Mouse (Mus musculus) stomach, postnatal 0 days (tissue): ENCODE measurements around the gene Uggt2. TPM values are rescaled to one million over a fixed set of nuclear protein-coding genes. Genes with fewer than 3 reads are reported as not detected.

ENCODE experiments used
- ATAC-seq: fragments of 200-750 bp; cut with Nextera tagmentation; 2 replicates; pipeline ENCODE4 v1.8.0; 2017; ENCODE audit not compliant: low FRiP score, low TSS enrichment
- DNase-seq: peaks from one replicate; pipeline ENCODE4 v3.0.0-alpha.2; 2016; ENCODE audit warnings: low spot score
- H3K27ac ChIP-seq: fragments of 300-500 bp; sonication (generic); replicated peaks from 2 replicates; pipeline ENCODE4 v1.5.1; 2014; ENCODE audit warnings: mild to moderate bottlenecking, control low read depth
- H3K27me3 ChIP-seq: fragments of 300-500 bp; sonication (generic); 2 replicates; pipeline ENCODE4 v1.6.1; 2014; ENCODE audit warnings: low read length; ENCODE audit not compliant: control insufficient read depth, insufficient read depth
- H3K36me3 ChIP-seq: fragments of 300-500 bp; sonication (generic); 2 replicates; pipeline ENCODE4 v1.6.1; 2014; ENCODE audit warnings: low read length, mixed read lengths; ENCODE audit not compliant: control insufficient read depth, insufficient read depth
- H3K4me1 ChIP-seq: fragments of 300-500 bp; sonication (generic); replicated peaks from 2 replicates; pipeline ENCODE4 v1.6.1; 2014; ENCODE audit warnings: antibody characterized with exemption; ENCODE audit not compliant: control insufficient read depth, insufficient read depth
- H3K4me2 ChIP-seq: fragments of 300-500 bp; sonication (generic); replicated peaks from 2 replicates; pipeline ENCODE4 v1.6.1; 2014; ENCODE audit warnings: low read depth, mild to moderate bottlenecking, control low read depth, moderate library complexity
- H3K4me3 ChIP-seq: fragments of 300-500 bp; sonication (generic); 2 replicates; pipeline ENCODE4 v1.5.1; 2014; ENCODE audit warnings: low read depth, low read length, control low read depth
- H3K9ac ChIP-seq: fragments of 300-500 bp; sonication (generic); 2 replicates; pipeline ENCODE4 v1.6.1; 2014; ENCODE audit warnings: mild to moderate bottlenecking, low read length, control low read depth, mixed read lengths
- H3K9me3 ChIP-seq: fragments of 300-500 bp; sonication (generic); 2 replicates; pipeline ENCODE4 v1.6.1; 2016; ENCODE audit warnings: low read length; ENCODE audit not compliant: control insufficient read depth
- CTCF ChIP-seq: IDR thresholded peaks from 2 replicates; pipeline ENCODE4 v1.5.1; 2016; ENCODE audit warnings: antibody characterized with exemption, low read depth, mild to moderate bottlenecking, moderate library complexity
- EP300 ChIP-seq: optimal IDR thresholded peaks from 2 replicates; pipeline ENCODE3; 2016; ENCODE audit warnings: antibody characterized with exemption
- WGBS: fragments of 180-500 bp; shearing (Covaris S2); extraction: QIAGEN DNeasy Blood & Tissue Kit; methylation state at CpG from one replicate; pipeline ENCODE4 v1.1.7; 2014; 5-methylcytosine and 5-hydroxymethylcytosine counted together
- polyA plus RNA-seq: library from polyadenylated mRNA; unstranded; fragments of >200 nt; fragmentation: Nextera tagmentation; extraction: Ambion mirVana; gene quantifications from 2 replicates; pipeline ENCODE4 v1.2.1, GENCODE M21; 2015

Uggt2 gene
- polyA plus RNA-seq, 1 experiment from 2014 or later, result 2.7 TPM

DNA sequence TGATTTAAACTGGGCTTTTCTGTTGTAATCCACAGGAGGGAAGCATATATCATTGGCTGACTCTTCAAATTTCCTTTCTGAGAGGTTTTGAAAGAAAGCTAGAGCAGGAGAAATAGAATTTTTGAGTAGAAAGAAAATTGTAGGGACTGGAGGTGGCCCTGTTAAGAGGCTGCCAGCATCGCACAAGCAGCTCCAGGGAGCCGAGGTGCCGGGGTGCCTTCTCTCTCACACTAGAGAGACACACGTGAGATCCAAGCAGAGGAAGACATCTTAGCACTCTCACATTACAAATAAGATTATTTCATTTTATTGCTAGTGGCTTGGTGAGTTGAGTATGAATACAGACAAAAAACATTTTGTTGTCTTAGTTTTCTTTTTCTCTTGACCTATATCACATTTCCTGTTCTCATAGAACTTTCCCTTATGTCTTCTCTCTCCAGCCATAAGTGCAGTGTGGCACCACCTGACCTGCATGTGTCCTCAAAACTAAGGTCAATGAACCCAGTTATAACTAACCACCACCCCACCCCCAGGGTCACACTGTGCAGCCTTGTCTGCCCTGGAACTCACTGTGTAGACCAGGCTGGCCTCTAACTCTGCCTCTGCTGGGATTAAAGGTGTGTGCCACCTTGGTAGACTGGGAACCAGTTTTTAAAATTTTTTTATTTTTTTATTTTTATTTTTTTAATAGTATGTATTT, 158.3 kb downstream of the Uggt2 start:
- no peaks in the 10 kb centered on the region for H3K27me3 ChIP-seq
- peaks cover 6% of the 10 kb centered on the region for H3K4me1 ChIP-seq
- H3K9ac ChIP-seq, result no peak overlapping the region
- no peak for DNase-seq
- no peaks in the 10 kb centered on the region for H3K9me3 ChIP-seq
- no peak for ATAC-seq
- no peak for TF ChIP-seq CTCF
- TF ChIP-seq EP300, result no peak
- no peak overlapping the region for H3K4me2 ChIP-seq
- no peak overlapping the region for H3K4me3 ChIP-seq
- 82% methylated on average over 4 of the region's 4 CpGs for WGBS
- H3K27ac ChIP-seq, result no peak overlapping the region
- H3K36me3 ChIP-seq, result no peaks in the 10 kb centered on the region; the same call in 1 of the 2 replicates

DNA sequence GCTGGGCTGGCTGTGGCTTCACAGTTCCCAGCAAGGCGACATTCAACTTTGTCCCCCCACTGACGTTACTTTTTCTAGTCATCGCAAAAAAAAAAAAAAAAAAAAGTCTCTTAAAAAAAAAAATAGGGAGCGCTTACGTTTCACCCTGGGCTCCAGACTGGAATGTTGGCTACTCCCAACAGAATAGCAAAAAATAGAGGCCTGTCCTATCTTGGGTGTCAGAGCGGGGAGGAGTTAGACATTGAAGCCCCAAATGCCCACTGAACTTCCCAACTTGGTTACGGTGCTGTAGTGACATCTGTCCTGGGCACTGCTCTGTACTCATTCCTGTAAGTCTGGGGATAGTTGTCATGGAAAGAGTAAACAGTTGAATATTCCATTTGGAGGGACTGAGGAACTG, 160.7 kb downstream of the Uggt2 start:
- H3K27ac ChIP-seq, result peak overlapping the region; percentile 98
- 0% methylated on average over 7 of the region's 7 CpGs for WGBS
- no peak for DNase-seq

DNA sequence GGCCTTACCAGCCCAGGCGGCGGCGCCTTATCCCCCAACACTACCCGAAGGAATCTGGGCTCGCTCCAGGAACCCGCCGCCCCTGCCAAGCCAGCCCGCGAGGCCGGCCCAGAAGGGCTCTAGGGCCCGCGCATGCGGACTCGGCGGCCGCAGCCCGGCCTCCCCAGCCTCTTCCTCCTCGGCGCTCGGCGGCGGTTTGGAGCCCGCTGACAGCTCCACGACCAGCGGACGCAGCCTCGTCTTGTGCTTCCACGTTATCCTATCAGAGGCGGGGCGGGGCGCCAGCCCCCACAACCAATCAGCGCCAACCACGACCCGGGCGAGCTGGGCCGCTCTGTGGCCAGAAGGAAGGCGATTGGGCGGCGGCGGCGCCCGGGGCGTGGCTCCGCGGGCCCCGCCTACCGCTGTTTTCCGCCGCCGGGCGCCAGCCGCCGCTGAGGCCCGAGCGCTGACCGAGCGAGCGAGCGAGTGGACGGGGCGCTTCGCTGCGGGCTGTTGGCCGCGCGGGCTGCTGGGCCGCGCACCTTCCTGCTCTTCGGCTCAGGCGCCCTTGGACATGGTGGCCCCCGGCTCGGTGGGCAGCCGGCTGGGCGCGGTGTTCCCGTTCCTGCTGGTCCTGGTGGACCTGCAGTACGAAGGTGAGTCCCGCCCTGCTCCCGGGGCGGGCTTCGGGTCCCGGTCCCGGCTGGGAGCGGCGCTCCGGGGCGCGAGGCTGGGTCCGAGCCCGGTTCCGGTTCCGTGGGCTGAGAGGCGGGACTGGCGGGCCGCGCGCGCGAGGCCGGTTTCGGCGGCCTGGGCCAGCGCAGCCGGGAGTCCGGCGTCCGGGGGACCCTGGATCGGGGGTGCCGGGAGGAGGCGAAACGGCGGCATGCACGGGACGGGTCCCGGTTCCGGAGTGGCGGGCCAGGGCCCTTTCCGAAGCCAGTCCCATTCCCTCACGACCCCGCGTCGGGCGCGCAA, 161.4 kb downstream of the Uggt2 start, which contains the start of gene Dnajc3:
TSS of gene Dnajc3 (plus strand) at position 444 of the 960 bp plus-strand sequence.
- peak; percentile 100 for ATAC-seq
- Histone ChIP-seq H3K27me3 (no peaks in the 10 kb centered on the region), H3K36me3 (no peaks in the 10 kb centered on the region; the same call in 1 of the 2 replicates), H3K9ac (peak within 1 kb of the TSS; percentile 100), H3K9me3 (no peaks in the 10 kb centered on the region), H3K4me1 (peaks cover 6% of the 10 kb centered on the region), H3K4me2 (peak within 1 kb of the TSS; percentile 75), H3K4me3 (peak within 1 kb of the TSS; percentile 99), H3K27ac (peak within 1 kb of the TSS; percentile 98)
- WGBS, result under 1% methylated on average over 100 of the region's 124 CpGs
- peak; percentile 100 for DNase-seq
- 0 out of 2 replicates have a peak, but pooled peaks have one; percentile 13 for TF ChIP-seq CTCF
- peak; percentile 50 for TF ChIP-seq EP300

More for the DNA sequence above, 160.7 kb downstream of the Uggt2 start:
- no peaks in the 10 kb centered on the region for H3K9me3 ChIP-seq
- peak overlapping the region; percentile 66 for H3K4me2 ChIP-seq
- no peak for ATAC-seq
- H3K9ac ChIP-seq, result peak overlapping the region; percentile 100
- H3K27me3 ChIP-seq, result no peaks in the 10 kb centered on the region
- H3K4me1 ChIP-seq, result peaks cover 6% of the 10 kb centered on the region
- TF ChIP-seq EP300, result no peak
- TF ChIP-seq CTCF, result no peak
- no peaks in the 10 kb centered on the region; the same call in 1 of the 2 replicates for H3K36me3 ChIP-seq
- peak overlapping the region; percentile 99 for H3K4me3 ChIP-seq

DNA sequence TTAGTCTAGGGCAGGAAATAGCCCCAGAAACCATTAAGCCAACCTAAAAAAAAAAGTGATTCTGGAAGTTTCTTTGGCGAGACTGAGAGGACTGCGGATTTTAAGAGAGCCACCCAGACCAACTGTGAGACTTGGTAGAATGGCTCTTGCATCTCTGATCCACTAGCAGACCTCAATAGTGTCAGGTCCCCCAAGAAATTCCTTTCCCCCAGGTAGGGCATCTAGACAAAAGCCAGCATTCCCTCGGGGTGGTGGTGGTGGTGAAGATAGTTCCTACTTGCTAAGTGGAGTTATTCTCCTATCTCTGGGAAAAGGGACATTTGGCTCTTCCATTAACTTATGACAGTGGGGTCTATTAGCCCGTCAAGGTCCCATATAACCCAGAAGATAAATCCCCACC, 162.3 kb downstream of the Uggt2 start:
- H3K4me3 ChIP-seq, result peak overlapping the region; percentile 99
- ATAC-seq (no peak), DNase-seq (no peak)
- H3K4me1 ChIP-seq, result peaks cover 4% of the 10 kb centered on the region
- TF ChIP-seq CTCF (no peak), EP300 (no peak)
- no peaks in the 10 kb centered on the region for H3K27me3 ChIP-seq
- H3K9me3 ChIP-seq, result no peaks in the 10 kb centered on the region
- H3K4me2 ChIP-seq, result peak overlapping the region; percentile 75
- peak overlapping the region; percentile 86; the same call in 1 of the 2 replicates for H3K27ac ChIP-seq
- no peaks in the 10 kb centered on the region for H3K36me3 ChIP-seq
- peak overlapping the region; percentile 70 for H3K9ac ChIP-seq
- 38% methylated on average over 4 of the region's 4 CpGs for WGBS

DNA sequence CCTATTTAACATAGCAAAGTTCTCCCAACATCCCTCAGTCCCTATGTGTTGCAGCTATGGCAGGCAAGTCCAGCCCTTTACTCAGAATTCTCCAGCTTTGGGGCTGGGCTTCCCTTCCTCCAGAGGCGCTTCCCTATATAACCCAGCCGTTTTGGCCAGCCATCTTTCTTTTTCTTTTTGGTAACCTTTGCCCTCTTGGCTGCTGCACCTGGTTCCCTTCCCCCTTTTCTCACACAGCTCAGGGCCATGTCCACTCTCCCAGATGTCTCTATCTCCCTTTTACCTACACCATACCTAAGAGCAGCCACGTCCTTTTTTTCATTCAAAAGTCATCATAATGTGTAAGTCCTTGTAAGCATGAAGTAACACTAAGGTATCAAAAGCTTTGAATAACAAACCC, 163.0 kb downstream of the Uggt2 start:
- H3K27me3 ChIP-seq, result no peaks in the 10 kb centered on the region
- no peak overlapping the region for H3K4me3 ChIP-seq
- no peaks in the 10 kb centered on the region for H3K9me3 ChIP-seq
- WGBS, result 60% methylated on average over 3 of the region's 3 CpGs
- DNase-seq (no peak), ATAC-seq (no peak)
- peaks cover 3% of the 10 kb centered on the region; the same call in 1 of the 2 replicates for H3K4me1 ChIP-seq
- no peak overlapping the region for H3K9ac ChIP-seq
- H3K27ac ChIP-seq, result no peak overlapping the region
- no peaks in the 10 kb centered on the region for H3K36me3 ChIP-seq
- TF ChIP-seq CTCF, result no peak
- TF ChIP-seq EP300, result no peak
- no peak overlapping the region for H3K4me2 ChIP-seq

Other genes starting within 250 kb of the Uggt2 start
- gene Dzip1, start 174.0 kb downstream of the Uggt2 start, polyA plus RNA-seq, result 2.8 and 4.0 TPM in 2 replicates
- gene Dnajc3, start 161.5 kb downstream of the Uggt2 start, polyA plus RNA-seq, result 44.9 and 49.5 TPM in 2 replicates
- 0.11 TPM in 1 of 2 replicates, not detected in the other for gene Hs6st3, start 38.9 kb upstream of the Uggt2 start, polyA plus RNA-seq